Mouse (Mus musculus) spleen, adult 2 months (tissue): ENCODE measurements around the gene Pip5k1c.
A peak's percentile ranks its signal among the peaks of the same experiment; 100 is the strongest.

Experiments
- CTCF ChIP-seq: fragments of 200-500 bp; IDR thresholded peaks from 2 replicates; pipeline ENCODE4 v1.5.1; 2011; ENCODE audit warnings: mild to moderate bottlenecking, inconsistent platforms; ENCODE audit not compliant: insufficient read depth, insufficient read length, insufficient replicate concordance; ENCODE audit errors: extremely low read depth
- POLR2A ChIP-seq: fragments of 200-500 bp; IDR thresholded peaks from 2 replicates; pipeline ENCODE4 v1.6.1; 2011; ENCODE audit warnings: low read depth, low read length, inconsistent platforms

DNA sequence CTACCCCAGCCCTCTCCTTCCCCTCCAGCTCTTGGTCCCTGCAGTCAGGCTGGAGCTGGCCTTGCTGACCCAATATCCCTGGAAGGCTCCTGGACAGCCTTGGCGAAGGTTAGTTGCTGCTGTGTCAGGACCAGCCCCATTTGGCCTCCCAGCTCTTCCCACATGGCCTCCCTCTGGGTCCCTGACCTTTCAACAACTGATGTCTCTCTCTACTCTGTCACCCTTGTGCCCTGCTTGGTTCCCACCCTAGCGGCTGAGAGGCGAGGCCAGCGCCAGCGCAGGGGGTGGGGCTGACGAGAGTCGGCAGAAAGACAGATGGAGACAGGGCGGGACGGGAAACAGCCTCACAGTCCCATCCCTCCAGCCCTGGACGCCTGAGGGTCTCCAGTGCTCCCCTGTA is 35.6 kb downstream of the Pip5k1c start, which contains the start of gene Tbxa2r:
- TF ChIP-seq CTCF = peak; percentile 20; the same call in 1 of the 2 replicates
- TF ChIP-seq POLR2A = peak; percentile 46; the same call in 1 of the 2 replicates
